Mouse (Mus musculus) erythroblast, embryonic 14.5 days (primary cell): Measurements from ENCODE around the gene Olfr183. TPM values are rescaled to one million over a fixed set of nuclear protein-coding genes. Genes with fewer than 3 reads are reported as not detected.
"Not testable (repeated sequence)": the region's sequence is repeated elsewhere in the genome, so short reads cannot be mapped to it uniquely, and the experiment has no call there.

Experiments
- H3K27me3 ChIP-seq: 2 replicates; pipeline ENCODE4 v1.6.1; 2012; ENCODE audit warnings: inconsistent platforms; ENCODE audit not compliant: control insufficient read depth
- H3K36me3 ChIP-seq: 2 replicates; pipeline ENCODE4 v1.6.1; 2012; ENCODE audit warnings: mild to moderate bottlenecking, inconsistent platforms; ENCODE audit not compliant: control insufficient read depth
- H3K4me1 ChIP-seq: 2 replicates; pipeline ENCODE4 v1.6.1; 2012; ENCODE audit warnings: inconsistent platforms; ENCODE audit not compliant: control insufficient read depth
- H3K4me3 ChIP-seq: replicated peaks from 2 replicates; pipeline ENCODE3; 2012; ENCODE audit warnings: moderate library complexity, mild to moderate bottlenecking, inconsistent platforms
- H3K9me3 ChIP-seq: 2 replicates; pipeline ENCODE4 v1.6.1; 2012; ENCODE audit warnings: low read length, inconsistent platforms, mixed read lengths; ENCODE audit not compliant: control insufficient read depth
- GATA1 ChIP-seq: IDR thresholded peaks from 2 replicates; pipeline ENCODE4 v1.6.1; 2012; ENCODE audit warnings: low read length, inconsistent platforms, mixed read lengths
- TAL1 ChIP-seq: IDR thresholded peaks from 3 replicates; pipeline ENCODE4 v1.6.1; 2012; ENCODE audit warnings: low read length, inconsistent platforms, mixed read lengths
- polyA plus RNA-seq: library from polyadenylated mRNA; stranded (reverse); fragments of >175 nt; gene quantifications from 2 replicates; pipeline ENCODE4 v1.2.3, GENCODE M21; 2012

Gene Olfr183
- not detected in 2 replicates for polyA plus RNA-seq

- TF ChIP-seq TAL1 = no peak
- no peak for TF ChIP-seq GATA1
- Histone ChIP-seq H3K4me3 (no peak within 1 kb of the TSS), H3K27me3 (no peaks in the 10 kb centered on the region), H3K9me3 (peaks cover 4% of the 10 kb centered on the region; the same call in 1 of the 2 replicates), H3K4me1 (no peaks in the 10 kb centered on the region), H3K36me3 (no peaks in the 10 kb centered on the region)
These were observed at the start of gene Olfr183 for GRCm38 (mm10) chr16:58995057-58995456. Gene Olfr183, plus strand, starts transcription at chr16:58995357.

- H3K9me3 ChIP-seq = no peaks in the 10 kb centered on the region
- TF ChIP-seq TAL1 (no peak), GATA1 (no peak)
- no peaks in the 10 kb centered on the region for H3K27me3 ChIP-seq
- no peaks in the 10 kb centered on the region for H3K36me3 ChIP-seq
- H3K4me1 ChIP-seq = no peaks in the 10 kb centered on the region
- H3K4me3 ChIP-seq = no peak overlapping the region
These were observed 12.0 kb downstream of the Olfr183 start for GRCm38 (mm10) chr16:59007146-59007545.

DNA sequence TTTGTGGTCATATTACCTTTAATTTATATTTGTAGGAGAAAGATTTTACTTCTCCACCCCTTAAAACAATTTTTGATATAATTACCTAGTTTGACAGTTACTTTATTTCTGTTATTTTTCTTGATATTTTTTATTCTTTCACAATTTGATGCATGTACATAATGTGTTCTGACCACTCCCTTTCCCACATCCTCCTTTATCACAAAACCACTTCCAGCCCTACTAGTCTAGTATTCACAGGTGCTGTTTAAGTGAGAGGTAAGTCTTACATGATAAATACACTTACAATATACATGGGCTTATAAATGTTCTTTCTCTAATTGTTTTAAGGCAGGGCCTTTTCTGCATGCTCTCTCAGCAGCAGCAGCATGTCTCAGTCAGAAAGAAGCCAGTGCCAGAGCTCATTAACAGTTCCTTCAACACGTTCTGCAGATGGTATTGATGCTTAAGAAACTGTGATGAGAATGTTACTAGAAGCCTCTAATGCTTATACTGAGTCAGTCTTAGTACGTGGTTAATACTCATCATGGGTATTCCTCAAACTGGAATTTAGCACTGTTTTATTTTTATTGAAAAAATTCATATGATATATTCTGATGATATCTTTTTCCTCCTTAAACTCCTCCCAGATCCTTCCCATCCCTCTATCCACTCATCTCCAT, 18.3 kb downstream of the Olfr183 start:
- H3K4me1 ChIP-seq = no peaks in the 10 kb centered on the region
- no peaks in the 10 kb centered on the region for H3K36me3 ChIP-seq
- TF ChIP-seq TAL1 (no peak), GATA1 (no peak)
- no peak overlapping the region for H3K4me3 ChIP-seq
- no peaks in the 10 kb centered on the region for H3K9me3 ChIP-seq
- no peaks in the 10 kb centered on the region for H3K27me3 ChIP-seq

DNA sequence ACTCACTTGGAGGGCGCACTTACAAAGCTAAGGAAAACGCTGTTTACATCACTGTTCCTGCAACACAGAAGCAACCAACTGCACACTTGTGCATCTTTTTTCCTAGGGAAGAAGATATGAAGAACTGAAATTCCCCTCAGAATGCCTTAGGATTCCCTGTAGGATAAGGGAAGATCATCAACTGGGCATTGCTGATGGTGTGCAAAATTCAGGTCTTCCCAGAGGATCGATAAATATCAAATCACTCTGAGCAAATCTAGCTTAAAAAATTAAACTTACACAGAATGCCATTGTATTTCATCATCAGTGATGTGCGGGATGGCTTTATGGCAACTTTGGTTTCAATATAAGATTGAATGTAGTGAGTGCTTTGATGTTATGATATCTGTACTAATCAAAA, 35.0 kb downstream of the Olfr183 start, which contains the start of gene Olfr186:
Gene Olfr186 (minus strand): TSS at position 101 of the 400 bp plus-strand sequence.
- Histone ChIP-seq H3K27me3 (no peaks in the 10 kb centered on the region), H3K4me3 (no peak within 1 kb of the TSS), H3K9me3 (no peaks in the 10 kb centered on the region), H3K4me1 (no peaks in the 10 kb centered on the region), H3K36me3 (no peaks in the 10 kb centered on the region)
- TF ChIP-seq GATA1 (no peak), TAL1 (no peak)

GRCm38 (mm10) chr16:59039710-59040109, 44.6 kb downstream of the Olfr183 start, which contains the start of gene Olfr187:
Gene Olfr187, minus strand, starts transcription at chr16:59039767.
- Histone ChIP-seq H3K4me3 (no peak within 1 kb of the TSS), H3K27me3 (no peaks in the 10 kb centered on the region), H3K9me3 (peaks cover 15% of the 10 kb centered on the region), H3K4me1 (no peaks in the 10 kb centered on the region), H3K36me3 (no peaks in the 10 kb centered on the region)
- TF ChIP-seq TAL1 (no peak), GATA1 (no peak)

DNA sequence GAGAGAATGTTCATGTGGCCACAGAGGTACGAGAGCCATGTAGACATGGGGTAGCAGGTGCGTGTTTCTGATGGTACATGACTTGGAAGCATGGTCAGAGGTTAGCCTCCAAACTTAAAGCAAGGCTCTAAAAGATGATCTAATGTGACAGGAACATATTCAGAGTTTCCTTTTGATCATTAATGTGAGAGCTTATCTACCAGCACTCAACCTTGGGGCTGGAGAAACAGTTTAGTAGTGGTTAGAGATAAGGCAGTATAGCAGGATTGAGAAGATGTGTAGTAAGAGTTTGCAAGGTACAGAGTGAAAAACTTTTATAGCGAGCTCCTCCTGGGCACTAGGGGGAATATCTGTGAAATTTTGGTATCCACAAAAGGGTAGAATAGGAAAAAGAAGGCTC, 50.7 kb downstream of the Olfr183 start:
- Histone ChIP-seq H3K4me3 (no peak overlapping the region), H3K27me3 (no peaks in the 10 kb centered on the region)
- TF ChIP-seq TAL1 = no peak
- no peak for TF ChIP-seq GATA1

DNA sequence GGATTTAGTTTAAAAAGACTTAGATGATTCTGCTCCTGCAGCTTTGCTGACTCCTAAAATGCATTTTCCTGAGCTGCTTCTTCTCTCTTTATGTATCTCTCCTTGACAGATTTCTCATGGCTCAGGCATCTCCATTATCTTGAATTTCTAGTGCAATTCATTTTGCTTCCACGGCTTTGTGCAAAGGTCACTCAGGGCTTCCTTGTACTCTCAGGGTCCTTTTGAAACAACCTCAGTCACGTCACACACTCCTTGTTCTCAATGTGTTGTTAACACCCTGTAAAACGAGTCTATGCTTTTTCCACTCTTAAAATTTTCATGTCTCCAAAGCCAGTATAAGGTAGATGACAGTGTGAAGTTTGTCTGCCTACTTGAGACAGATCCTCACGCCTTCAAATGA, 52.4 kb downstream of the Olfr183 start:
- Histone ChIP-seq H3K4me1 (no peaks in the 10 kb centered on the region), H3K36me3 (no peaks in the 10 kb centered on the region), H3K4me3 (no peak overlapping the region), H3K9me3 (0 out of 2 replicates have a peak, but pooled peaks cover 2% of the 10 kb centered on the region), H3K27me3 (no peaks in the 10 kb centered on the region)
- TF ChIP-seq GATA1 (no peak), TAL1 (no peak)

More for the DNA sequence above, 50.7 kb downstream of the Olfr183 start:
- peaks cover 4% of the 10 kb centered on the region; the same call in 1 of the 2 replicates for H3K9me3 ChIP-seq
- no peaks in the 10 kb centered on the region for H3K4me1 ChIP-seq
- no peaks in the 10 kb centered on the region for H3K36me3 ChIP-seq

- TF ChIP-seq GATA1 (no peak), TAL1 (no peak)
- Histone ChIP-seq H3K4me3 (no peak overlapping the region), H3K36me3 (no peaks in the 10 kb centered on the region), H3K4me1 (no peaks in the 10 kb centered on the region), H3K27me3 (no peaks in the 10 kb centered on the region), H3K9me3 (0 out of 2 replicates have a peak, but pooled peaks cover 2% of the 10 kb centered on the region)
These were observed 53.7 kb downstream of the Olfr183 start for GRCm38 (mm10) chr16:59048860-59049259.

GRCm38 (mm10) chr16:59049286-59049685, 54.1 kb downstream of the Olfr183 start:
- not testable (repeated sequence) for H3K27me3 ChIP-seq, H3K36me3 ChIP-seq, H3K4me1 ChIP-seq, H3K9me3 ChIP-seq, H3K4me3 ChIP-seq

Other genes starting within 250 kb of the Olfr183 start
- 0.04 TPM in 1 of 2 replicates, not detected in the other for gene Olfr172, start 232.2 kb upstream of the Olfr183 start, polyA plus RNA-seq
- gene Olfr173, start 195.1 kb upstream of the Olfr183 start, polyA plus RNA-seq = not detected in 2 replicates
- gene Olfr175-ps1, start 168.6 kb upstream of the Olfr183 start, polyA plus RNA-seq = not detected in 2 replicates
- gene Olfr177, start 120.6 kb upstream of the Olfr183 start, polyA plus RNA-seq = not detected in 2 replicates
- gene Olfr178, start 103.3 kb upstream of the Olfr183 start, polyA plus RNA-seq = not detected in 2 replicates
- gene Olfr181, start 66.6 kb upstream of the Olfr183 start, polyA plus RNA-seq = not detected in 2 replicates
- not detected in 2 replicates for gene Olfr180, start 66.0 kb upstream of the Olfr183 start, polyA plus RNA-seq
- 0.03 TPM in 1 of 2 replicates, not detected in the other for gene Olfr186, start 34.9 kb downstream of the Olfr183 start, polyA plus RNA-seq
- not detected in 2 replicates for gene Olfr187, start 44.4 kb downstream of the Olfr183 start, polyA plus RNA-seq
- gene Olfr190, start 82.6 kb downstream of the Olfr183 start, polyA plus RNA-seq = not detected in 2 replicates
- gene Olfr191, start 94.5 kb downstream of the Olfr183 start, polyA plus RNA-seq = not detected in 2 replicates
- not detected in 2 replicates for gene Olfr193, start 116.5 kb downstream of the Olfr183 start, polyA plus RNA-seq
- gene Olfr194, start 125.7 kb downstream of the Olfr183 start, polyA plus RNA-seq = not detected in 2 replicates
- not detected in 2 replicates for gene Olfr195, start 151.7 kb downstream of the Olfr183 start, polyA plus RNA-seq
- not detected in 2 replicates for gene Olfr196, start 175.1 kb downstream of the Olfr183 start, polyA plus RNA-seq
- gene Olfr198, start 208.2 kb downstream of the Olfr183 start, polyA plus RNA-seq = not detected in 2 replicates
- not detected in 2 replicates for gene Olfr199, start 224.4 kb downstream of the Olfr183 start, polyA plus RNA-seq